Mouse (Mus musculus): ENCODE data around the gene Tmem189.

- TF ChIP-seq CTCF (IDR thresholded peaks at IDR 0.05; ENCODE audit: control insufficient read depth, insufficient read depth, low read length) (peak; percentile 4; the same call in 1 of the 2 replicates), POLR2A (IDR thresholded peaks at IDR 0.05; ENCODE audit: borderline replicate concordance, control insufficient read depth, low read depth, low read length) (peak; percentile 19; the same call in 1 of the 2 replicates)
Observed at GRCm38 (mm10) chr2:167688126-167688497, 1.5 kb downstream of the Tmem189 start.

Data from bone marrow, adult 2 months (tissue).